Mouse (Mus musculus) midbrain, postnatal 0 days (tissue): Measurements from ENCODE around the gene N4bp1. TPM values are rescaled to one million over a fixed set of nuclear protein-coding genes. Genes with fewer than 3 reads are reported as not detected.

ENCODE experiments used
- ATAC-seq: fragments of 200-750 bp; cut with Nextera tagmentation; 2 replicates; pipeline ENCODE4 v1.8.0; 2017; ENCODE audit warnings: moderate number of reproducible peaks, mild to moderate bottlenecking, moderate TSS enrichment, moderate library complexity; ENCODE audit not compliant: low FRiP score
- DNase-seq: peaks from one replicate; pipeline ENCODE4 v3.0.0-alpha.2; 2015; ENCODE audit warnings: low spot score
- H3K27ac ChIP-seq: fragments of 300-500 bp; sonication (generic); 2 replicates; pipeline ENCODE4 v1.5.1; 2014; ENCODE audit warnings: low read depth, mild to moderate bottlenecking, low read length, mixed read lengths
- H3K27me3 ChIP-seq: fragments of 300-500 bp; sonication (generic); 2 replicates; pipeline ENCODE4 v1.6.1; 2014; ENCODE audit warnings: low read length, control low read depth, mixed read lengths; ENCODE audit not compliant: insufficient read depth
- H3K36me3 ChIP-seq: fragments of 300-500 bp; sonication (generic); 2 replicates; pipeline ENCODE4 v1.6.1; 2014; ENCODE audit warnings: low read length, control low read depth, mixed read lengths; ENCODE audit not compliant: insufficient read depth
- H3K4me1 ChIP-seq: fragments of 300-500 bp; sonication (generic); 2 replicates; pipeline ENCODE4 v1.6.1; 2014; ENCODE audit warnings: mild to moderate bottlenecking, control low read depth, antibody characterized with exemption, low read length, mixed read lengths; ENCODE audit not compliant: insufficient read depth
- H3K4me2 ChIP-seq: fragments of 300-500 bp; sonication (generic); 2 replicates; pipeline ENCODE4 v1.6.1; 2014; ENCODE audit warnings: low read depth, mild to moderate bottlenecking, low read length, mixed read lengths; ENCODE audit not compliant: poor library complexity, severe bottlenecking
- H3K4me3 ChIP-seq: fragments of 300-500 bp; sonication (generic); 2 replicates; pipeline ENCODE4 v1.5.1; 2014; ENCODE audit warnings: low read depth, mild to moderate bottlenecking, low read length, moderate library complexity
- H3K9ac ChIP-seq: fragments of 300-500 bp; sonication (generic); replicated peaks from 2 replicates; pipeline ENCODE4 v1.6.1; 2014; ENCODE audit warnings: mild to moderate bottlenecking, low read length, moderate library complexity, mixed read lengths; ENCODE audit not compliant: poor library complexity, severe bottlenecking
- H3K9me3 ChIP-seq: fragments of 300-500 bp; sonication (generic); 2 replicates; pipeline ENCODE4 v1.6.1; 2016; ENCODE audit warnings: low read length, control low read depth
- CTCF ChIP-seq: IDR thresholded peaks from 2 replicates; pipeline ENCODE4 v1.5.1; 2016; ENCODE audit warnings: antibody characterized with exemption, mild to moderate bottlenecking
- WGBS: fragments of 180-500 bp; shearing (Covaris S2); extraction: QIAGEN DNeasy Blood & Tissue Kit; methylation state at CpG from one replicate; pipeline ENCODE4 v1.1.7; 2014; 5-methylcytosine and 5-hydroxymethylcytosine counted together
- polyA plus RNA-seq: library from polyadenylated mRNA; unstranded; fragments of >200 nt; fragmentation: Nextera tagmentation; extraction: Ambion mirVana; gene quantifications from 2 replicates; pipeline ENCODE4 v1.2.1, GENCODE M21; 2015
- total RNA-seq: library from RNA; depleted of rRNA; stranded (reverse); fragments of >200 nt; gene quantifications from 2 replicates; pipeline ENCODE4 v1.2.3, GENCODE M21; 2014

N4bp1 gene
- total and polyA plus RNA-seq, 2 experiments from 2014 or later, result 5.8 to 16.0 TPM

GRCm38 (mm10) chr8:86834496-86835260 lies 50.4 kb downstream of the N4bp1 start:
- 87% methylated on average over 8 of the region's 8 CpGs for WGBS
- H3K4me1 ChIP-seq, result no peaks in the 10 kb centered on the region
- no peaks in the 10 kb centered on the region for H3K36me3 ChIP-seq
- no peak overlapping the region for H3K4me2 ChIP-seq
- no peaks in the 10 kb centered on the region for H3K9me3 ChIP-seq
- no peak overlapping the region for H3K4me3 ChIP-seq
- no peaks in the 10 kb centered on the region for H3K27me3 ChIP-seq
- H3K9ac ChIP-seq, result no peak overlapping the region
- no peak overlapping the region for H3K27ac ChIP-seq
- ATAC-seq (no peak), DNase-seq (no peak)
- no peak for TF ChIP-seq CTCF

- H3K4me2 ChIP-seq, result no peak overlapping the region
- WGBS, result 95% methylated on average over 1 of the region's 1 CpGs
- no peaks in the 10 kb centered on the region for H3K27me3 ChIP-seq
- no peaks in the 10 kb centered on the region for H3K36me3 ChIP-seq
- no peak overlapping the region for H3K27ac ChIP-seq
- H3K9ac ChIP-seq, result no peak overlapping the region
- no peaks in the 10 kb centered on the region for H3K4me1 ChIP-seq
- DNase-seq, result no peak
- ATAC-seq, result no peak
- H3K4me3 ChIP-seq, result no peak overlapping the region
- TF ChIP-seq CTCF, result no peak
- H3K9me3 ChIP-seq, result no peaks in the 10 kb centered on the region
These were observed 51.1 kb downstream of the N4bp1 start for GRCm38 (mm10) chr8:86833937-86834336.

GRCm38 (mm10) chr8:86828925-86829324 lies 56.1 kb downstream of the N4bp1 start:
- Histone ChIP-seq H3K4me2 (no peak overlapping the region), H3K9ac (no peak overlapping the region), H3K4me3 (no peak overlapping the region), H3K36me3 (no peaks in the 10 kb centered on the region), H3K4me1 (no peaks in the 10 kb centered on the region), H3K27me3 (no peaks in the 10 kb centered on the region), H3K27ac (no peak overlapping the region), H3K9me3 (no peaks in the 10 kb centered on the region)
- ATAC-seq, result no peak
- no peak for TF ChIP-seq CTCF
- no peak for DNase-seq
- WGBS, result 68% methylated on average over 2 of the region's 2 CpGs

- Histone ChIP-seq H3K36me3 (no peaks in the 10 kb centered on the region), H3K9ac (no peak overlapping the region), H3K27me3 (no peaks in the 10 kb centered on the region), H3K4me1 (no peaks in the 10 kb centered on the region), H3K9me3 (no peaks in the 10 kb centered on the region), H3K4me3 (no peak overlapping the region), H3K27ac (no peak overlapping the region), H3K4me2 (no peak overlapping the region)
- no peak for TF ChIP-seq CTCF
- 94% methylated on average over 5 of the region's 5 CpGs for WGBS
- ATAC-seq (no peak), DNase-seq (no peak)
These were observed 57.9 kb downstream of the N4bp1 start for GRCm38 (mm10) chr8:86827199-86827598.

- Histone ChIP-seq H3K4me1 (no peaks in the 10 kb centered on the region), H3K9me3 (no peaks in the 10 kb centered on the region), H3K4me2 (no peak overlapping the region), H3K27ac (no peak overlapping the region), H3K4me3 (no peak overlapping the region), H3K9ac (no peak overlapping the region), H3K27me3 (no peaks in the 10 kb centered on the region), H3K36me3 (no peaks in the 10 kb centered on the region)
- DNase-seq, result no peak
- no peak for ATAC-seq
- no peak for TF ChIP-seq CTCF
These were observed 58.5 kb downstream of the N4bp1 start for GRCm38 (mm10) chr8:86826538-86826937.

- DNase-seq (no peak), ATAC-seq (no peak)
- Histone ChIP-seq H3K27me3 (no peaks in the 10 kb centered on the region), H3K4me1 (no peaks in the 10 kb centered on the region), H3K9ac (no peak overlapping the region), H3K4me2 (no peak overlapping the region), H3K27ac (no peak overlapping the region), H3K4me3 (no peak overlapping the region), H3K9me3 (no peaks in the 10 kb centered on the region), H3K36me3 (no peaks in the 10 kb centered on the region)
- WGBS, result 82% methylated on average over 9 of the region's 9 CpGs
- TF ChIP-seq CTCF, result no peak
These were observed 59.2 kb downstream of the N4bp1 start for GRCm38 (mm10) chr8:86825674-86826448.
